Mouse (Mus musculus) liver, embryonic 11.5 days (tissue): ENCODE measurements at regions not wholly inside any gene's neighbourhood (a gene's known extent, or its start where the extent isn't known, plus 50 kb on each side); places are given as distances from the start of the nearest gene placed in this dataset.

ENCODE experiments used
- ATAC-seq: fragments of 200-750 bp; cut with Nextera tagmentation; replicated peaks from 2 replicates; pipeline ENCODE4 v1.8.0; 2017; ENCODE audit warnings: moderate number of reproducible peaks, mild to moderate bottlenecking, moderate TSS enrichment, moderate library complexity; ENCODE audit not compliant: low FRiP score
- DNase-seq: peaks from one replicate; pipeline ENCODE4 v3.0.0-alpha.2; 2017; ENCODE audit warnings: low spot score
- H3K27ac ChIP-seq: fragments of 300-500 bp; sonication (generic); 2 replicates; pipeline ENCODE4 v1.5.1; 2014; ENCODE audit warnings: mild to moderate bottlenecking, low read depth, low read length, control low read depth
- H3K27me3 ChIP-seq: fragments of 300-500 bp; sonication (generic); replicated peaks from 2 replicates; pipeline ENCODE4 v1.6.1; 2014; ENCODE audit warnings: low read length, mixed read lengths; ENCODE audit not compliant: control insufficient read depth, insufficient read depth
- H3K36me3 ChIP-seq: fragments of 300-500 bp; sonication (generic); 2 replicates; pipeline ENCODE4 v1.6.1; 2014; ENCODE audit warnings: mild to moderate bottlenecking, low read length, moderate library complexity, mixed read lengths; ENCODE audit not compliant: control insufficient read depth, insufficient read depth
- H3K4me1 ChIP-seq: fragments of 300-500 bp; sonication (generic); replicated peaks from 2 replicates; pipeline ENCODE4 v1.6.1; 2014; ENCODE audit warnings: low read length, mixed read lengths; ENCODE audit not compliant: control insufficient read depth, insufficient read depth
- H3K4me2 ChIP-seq: fragments of 300-500 bp; sonication (generic); 2 replicates; pipeline ENCODE4 v1.6.1; 2014; ENCODE audit warnings: mild to moderate bottlenecking, control low read depth, moderate library complexity
- H3K4me3 ChIP-seq: fragments of 300-500 bp; sonication (generic); 2 replicates; pipeline ENCODE4 v1.5.1; 2014; ENCODE audit warnings: low read depth, low read length, control low read depth
- H3K9ac ChIP-seq: fragments of 300-500 bp; sonication (generic); 2 replicates; pipeline ENCODE4 v1.6.1; 2014; ENCODE audit warnings: low read depth, low read length, control low read depth
- H3K9me3 ChIP-seq: fragments of 300-500 bp; sonication (generic); 2 replicates; pipeline ENCODE4 v1.6.1; 2016; ENCODE audit warnings: low read length, inconsistent platforms, mixed read lengths; ENCODE audit not compliant: control insufficient read depth
- WGBS: fragments of 180-500 bp; shearing (Covaris S2); extraction: QIAGEN DNeasy Blood & Tissue Kit; methylation state at CpG from one replicate; pipeline ENCODE4 v1.1.7; 2014; 5-methylcytosine and 5-hydroxymethylcytosine counted together

GRCm38 (mm10) chr4:142337701-142338100 is 98.5 kb upstream of the Kazn start:
- Histone ChIP-seq H3K4me2 (no peak overlapping the region), H3K27me3 (no peaks in the 10 kb centered on the region), H3K27ac (no peak overlapping the region), H3K9ac (no peak overlapping the region), H3K4me3 (no peak overlapping the region), H3K4me1 (no peaks in the 10 kb centered on the region), H3K36me3 (no peaks in the 10 kb centered on the region), H3K9me3 (no peaks in the 10 kb centered on the region)
- DNase-seq (no peak), ATAC-seq (no peak)
- WGBS: 87% methylated on average over 8 of the region's 8 CpGs

- DNase-seq: no peak
- WGBS: 74% methylated on average over 2 of the region's 2 CpGs
- no peak overlapping the region for H3K4me2 ChIP-seq
- H3K9ac ChIP-seq: no peak overlapping the region
- no peaks in the 10 kb centered on the region for H3K4me1 ChIP-seq
- no peaks in the 10 kb centered on the region for H3K27me3 ChIP-seq
- no peaks in the 10 kb centered on the region for H3K9me3 ChIP-seq
- ATAC-seq: no peak
- H3K36me3 ChIP-seq: no peaks in the 10 kb centered on the region
- no peak overlapping the region for H3K4me3 ChIP-seq
- H3K27ac ChIP-seq: no peak overlapping the region
Measured at GRCm38 (mm10) chr4:142336943-142337342, 97.7 kb upstream of the Kazn start.

GRCm38 (mm10) chr4:142334084-142334483 is 94.9 kb upstream of the Kazn start:
- Histone ChIP-seq H3K4me3 (no peak overlapping the region), H3K36me3 (no peaks in the 10 kb centered on the region), H3K27ac (no peak overlapping the region), H3K4me1 (no peaks in the 10 kb centered on the region), H3K27me3 (no peaks in the 10 kb centered on the region), H3K9me3 (no peaks in the 10 kb centered on the region), H3K9ac (no peak overlapping the region), H3K4me2 (no peak overlapping the region)
- no peak for DNase-seq
- no peak for ATAC-seq
- WGBS: 81% methylated on average over 7 of the region's 7 CpGs

- 73% methylated on average over 3 of the region's 3 CpGs for WGBS
- DNase-seq (no peak), ATAC-seq (no peak)
- H3K36me3 ChIP-seq: no peaks in the 10 kb centered on the region
- H3K4me3 ChIP-seq: no peak overlapping the region
- H3K9ac ChIP-seq: no peak overlapping the region
- no peak overlapping the region for H3K27ac ChIP-seq
- H3K4me2 ChIP-seq: no peak overlapping the region
- H3K27me3 ChIP-seq: no peaks in the 10 kb centered on the region
- H3K9me3 ChIP-seq: no peaks in the 10 kb centered on the region
- no peaks in the 10 kb centered on the region for H3K4me1 ChIP-seq
Measured at GRCm38 (mm10) chr4:142330599-142330998, 91.4 kb upstream of the Kazn start.

GRCm38 (mm10) chr4:142329600-142329999 is 90.4 kb upstream of the Kazn start:
- no peak overlapping the region for H3K9ac ChIP-seq
- no peaks in the 10 kb centered on the region for H3K9me3 ChIP-seq
- no peak overlapping the region for H3K27ac ChIP-seq
- no peak overlapping the region for H3K4me3 ChIP-seq
- H3K36me3 ChIP-seq: no peaks in the 10 kb centered on the region
- H3K4me2 ChIP-seq: no peak overlapping the region
- H3K27me3 ChIP-seq: no peaks in the 10 kb centered on the region
- WGBS: 76% methylated on average over 2 of the region's 2 CpGs
- ATAC-seq (no peak), DNase-seq (no peak)
- no peaks in the 10 kb centered on the region for H3K4me1 ChIP-seq

GRCm38 (mm10) chr4:142326511-142326910 is 87.3 kb upstream of the Kazn start:
- no peak for DNase-seq
- H3K27ac ChIP-seq: no peak overlapping the region
- ATAC-seq: no peak
- no peaks in the 10 kb centered on the region for H3K36me3 ChIP-seq
- no peaks in the 10 kb centered on the region for H3K27me3 ChIP-seq
- WGBS: 74% methylated on average over 5 of the region's 5 CpGs
- H3K9me3 ChIP-seq: no peaks in the 10 kb centered on the region
- no peaks in the 10 kb centered on the region for H3K4me1 ChIP-seq
- no peak overlapping the region for H3K9ac ChIP-seq
- no peak overlapping the region for H3K4me3 ChIP-seq
- no peak overlapping the region for H3K4me2 ChIP-seq

- no peaks in the 10 kb centered on the region for H3K36me3 ChIP-seq
- no peak overlapping the region for H3K4me3 ChIP-seq
- H3K27me3 ChIP-seq: no peaks in the 10 kb centered on the region
- no peak overlapping the region for H3K9ac ChIP-seq
- WGBS: 67% methylated on average over 14 of the region's 14 CpGs
- H3K4me2 ChIP-seq: no peak overlapping the region
- no peak for DNase-seq
- H3K27ac ChIP-seq: no peak overlapping the region
- no peaks in the 10 kb centered on the region for H3K4me1 ChIP-seq
- no peak for ATAC-seq
- H3K9me3 ChIP-seq: no peaks in the 10 kb centered on the region
Measured at GRCm38 (mm10) chr4:142321209-142321863, 82.1 kb upstream of the Kazn start.

- 91% methylated on average over 6 of the region's 6 CpGs for WGBS
- DNase-seq: no peak
Measured at GRCm38 (mm10) chr4:142310282-142310681, 71.1 kb upstream of the Kazn start.

GRCm38 (mm10) chr4:142308271-142308670 is 69.1 kb upstream of the Kazn start:
- Histone ChIP-seq H3K27me3 (no peaks in the 10 kb centered on the region), H3K4me2 (no peak overlapping the region), H3K4me1 (no peaks in the 10 kb centered on the region), H3K9me3 (0 out of 2 replicates have a peak, but pooled peaks cover 7% of the 10 kb centered on the region), H3K4me3 (no peak overlapping the region), H3K36me3 (no peaks in the 10 kb centered on the region), H3K9ac (no peak overlapping the region), H3K27ac (no peak overlapping the region)
- WGBS: 67% methylated on average over 7 of the region's 7 CpGs
- DNase-seq: no peak
- ATAC-seq: no peak

More at GRCm38 (mm10) chr4:142310282-142310681, 71.1 kb upstream of the Kazn start:
- Histone ChIP-seq H3K9ac (no peak overlapping the region), H3K27me3 (no peaks in the 10 kb centered on the region), H3K36me3 (no peaks in the 10 kb centered on the region), H3K9me3 (0 out of 2 replicates have a peak, but pooled peaks cover 7% of the 10 kb centered on the region), H3K4me3 (no peak overlapping the region), H3K4me2 (no peak overlapping the region), H3K4me1 (no peaks in the 10 kb centered on the region), H3K27ac (no peak overlapping the region)
- ATAC-seq: no peak
